Mouse (Mus musculus) adipocyte (in vitro differentiated cells): ENCODE measurements around the gene Dhx34.

ENCODE experiments used
- DNase-seq: peaks from one replicate; pipeline ENCODE4 v3.0.0-alpha.2; 2016; ENCODE audit warnings: low spot score

Gene Dhx34

DNA sequence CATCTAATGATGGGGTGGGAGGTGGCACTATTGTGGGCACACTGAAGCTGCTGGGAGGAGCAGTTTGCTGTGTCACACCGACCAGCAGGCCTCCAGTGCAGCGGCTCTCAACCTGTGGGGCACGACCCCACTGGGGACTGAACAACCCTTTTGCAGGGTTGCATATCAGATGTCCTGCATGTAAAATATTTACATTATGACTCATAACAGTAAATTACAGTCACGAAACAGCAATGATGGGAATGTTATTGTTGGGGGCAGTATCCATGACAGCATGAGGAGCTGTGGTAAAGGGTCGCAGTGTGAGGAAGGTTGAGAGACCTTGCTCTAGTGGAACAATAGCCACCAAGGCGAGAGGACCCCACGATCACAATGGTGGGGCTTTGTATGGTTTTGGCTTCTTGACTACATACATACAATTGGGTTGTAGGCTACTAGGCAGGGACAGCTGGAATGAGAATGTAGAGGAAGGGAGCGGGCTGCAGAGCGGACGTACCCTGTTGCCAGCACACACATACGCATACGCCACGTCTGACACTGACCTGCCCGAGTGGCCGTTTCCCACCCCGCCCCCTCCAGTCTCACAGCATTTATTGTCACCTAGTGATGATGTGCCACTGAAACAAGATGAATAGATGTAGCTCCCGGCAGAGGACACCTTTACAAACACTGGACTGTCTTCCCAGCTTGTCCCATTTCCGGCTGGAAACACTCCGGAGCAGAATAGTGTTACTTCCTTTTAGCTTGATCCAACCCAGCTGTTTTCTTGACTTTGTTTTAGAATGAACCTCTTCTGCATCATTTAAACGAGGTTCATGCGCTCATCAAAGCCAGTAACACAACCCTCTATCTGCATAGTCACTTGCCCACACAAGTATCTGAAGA is 12.8 kb downstream of the Dhx34 start:
- DNase-seq: no peak

DNA sequence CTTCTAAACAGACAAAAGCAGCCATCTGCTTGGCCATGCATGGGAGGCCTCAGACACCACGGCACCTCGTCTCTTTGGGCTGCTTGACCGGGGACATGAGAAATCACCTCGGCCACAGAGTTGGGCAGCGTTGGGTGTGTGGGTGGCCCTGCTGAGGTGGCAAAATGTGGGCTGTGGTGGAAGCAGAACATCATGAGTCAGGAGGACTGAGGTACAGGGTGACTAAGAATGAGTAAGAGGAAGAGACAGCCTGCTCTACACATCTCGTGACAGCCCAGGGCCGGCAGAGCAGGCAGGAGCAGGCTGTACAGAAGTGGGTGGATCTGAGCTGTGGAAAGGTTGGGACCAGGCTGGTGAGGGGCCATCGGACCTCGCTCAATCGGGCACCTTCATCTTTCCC is 14.3 kb downstream of the Dhx34 start:
- no peak for DNase-seq

DNA sequence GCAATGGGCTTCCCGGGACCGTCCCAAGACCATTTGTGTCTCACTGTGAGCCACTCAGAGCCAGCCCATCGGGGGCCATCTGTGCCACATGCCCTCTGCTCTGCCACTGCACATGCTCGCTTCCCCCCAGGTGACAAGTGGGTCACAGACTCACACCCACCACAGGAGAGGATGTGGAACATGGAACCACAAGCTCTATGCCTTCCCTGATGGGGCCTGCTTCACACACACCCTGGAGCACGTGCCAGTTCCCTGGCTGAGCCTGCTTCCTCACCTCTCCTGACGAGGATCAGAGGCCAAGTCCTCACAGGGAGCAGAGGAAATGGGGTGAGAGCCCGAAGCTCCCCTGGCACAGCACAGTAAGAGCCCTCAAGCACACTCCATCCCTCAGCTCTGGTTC is 14.8 kb downstream of the Dhx34 start:
- DNase-seq: no peak

DNA sequence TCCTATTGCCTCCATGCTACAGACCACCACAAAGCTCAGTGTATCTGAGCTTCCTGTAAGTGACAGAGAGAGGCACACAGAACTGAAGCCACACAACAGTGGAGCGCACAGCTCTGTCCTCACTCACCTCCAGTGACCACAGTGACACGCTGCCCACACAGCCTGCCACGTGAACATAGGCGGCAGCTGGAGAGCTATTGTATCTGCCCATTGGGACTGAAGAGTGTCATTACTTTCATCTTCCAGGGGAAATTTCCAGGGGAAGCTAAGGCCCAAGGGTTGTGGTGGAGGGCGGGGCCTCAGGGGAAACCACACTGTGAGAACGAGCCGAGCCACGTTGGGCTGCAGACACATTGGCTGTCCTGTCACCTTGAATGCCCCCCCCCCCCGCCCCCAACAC is 17.0 kb downstream of the Dhx34 start:
- no peak for DNase-seq

DNA sequence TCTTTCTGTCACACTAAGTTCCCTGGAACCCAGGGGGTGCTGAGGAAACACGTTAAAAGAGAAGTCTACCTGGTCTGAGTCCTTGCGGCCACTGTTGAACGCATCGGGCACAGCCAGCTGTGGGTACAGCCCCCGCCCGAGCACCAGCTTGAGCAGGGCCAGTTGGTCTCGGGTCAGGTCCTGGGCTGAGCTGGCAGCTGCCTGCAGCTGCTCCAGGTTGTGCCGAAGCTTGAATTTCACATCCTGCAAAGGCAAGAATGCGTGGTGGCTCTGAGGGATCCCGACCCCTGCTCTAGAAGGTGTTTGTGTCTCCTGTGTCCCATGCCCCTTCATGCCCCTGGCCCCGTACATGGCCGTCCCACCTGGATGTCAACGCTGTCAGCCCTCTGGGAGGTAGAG is 18.3 kb downstream of the Dhx34 start:
- no peak for DNase-seq

DNA sequence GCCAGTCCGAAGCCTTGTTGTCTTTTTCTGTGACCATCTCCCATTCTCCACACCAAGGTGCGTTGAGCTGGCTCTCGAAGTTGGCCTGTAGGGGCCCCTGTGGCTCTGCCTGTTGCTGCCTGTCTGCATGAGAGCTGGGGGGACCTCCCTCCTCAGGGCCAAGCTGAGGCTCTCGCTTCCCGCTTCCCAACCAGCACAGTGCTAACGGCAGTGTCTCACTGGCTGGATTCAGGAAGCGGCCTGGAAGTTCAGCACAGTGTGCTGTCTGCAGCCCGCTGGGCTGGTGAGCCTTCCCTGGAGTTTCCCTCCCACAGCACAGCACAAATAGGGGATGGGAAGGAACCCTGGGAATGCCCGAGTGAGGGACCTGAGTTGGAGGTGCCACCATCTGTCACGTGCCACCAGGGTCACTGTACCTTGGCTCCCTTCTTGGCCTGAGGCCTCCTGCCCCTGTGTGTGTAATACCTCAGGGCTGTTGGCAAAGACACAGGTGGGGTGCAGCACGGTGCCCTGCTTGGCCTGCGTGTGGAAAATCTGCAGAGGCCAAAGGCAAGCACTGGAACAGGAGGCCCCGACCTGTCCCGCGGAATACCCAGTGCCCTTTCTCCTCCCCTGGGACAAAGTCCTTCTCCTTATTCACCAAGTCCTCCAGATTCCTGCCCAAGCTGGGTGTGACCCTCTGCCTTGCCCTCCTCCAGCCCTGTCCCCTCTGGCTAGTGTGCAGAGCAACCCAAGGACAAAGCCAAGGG is 18.9 kb downstream of the Dhx34 start:
- no peak for DNase-seq

DNA sequence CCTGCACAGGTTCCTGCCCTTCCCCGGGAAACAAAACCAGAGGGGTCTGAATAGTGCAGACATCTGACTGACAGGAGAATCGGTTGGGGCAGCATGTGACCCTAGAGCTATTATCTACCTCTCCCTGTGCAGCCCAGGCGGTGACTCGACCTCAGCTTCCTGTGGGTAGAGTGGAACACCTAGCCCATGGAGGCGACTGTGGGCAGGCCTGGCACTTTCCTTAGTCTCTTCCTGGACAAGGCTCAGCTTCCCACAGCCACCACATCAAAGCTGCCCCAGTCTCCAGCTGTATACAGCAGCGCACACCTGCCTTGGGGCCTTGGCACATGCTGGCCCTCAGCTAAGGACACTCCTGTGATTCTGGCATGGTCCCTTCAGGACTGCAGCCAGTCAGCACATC is 20.7 kb downstream of the Dhx34 start:
- no peak for DNase-seq

DNA sequence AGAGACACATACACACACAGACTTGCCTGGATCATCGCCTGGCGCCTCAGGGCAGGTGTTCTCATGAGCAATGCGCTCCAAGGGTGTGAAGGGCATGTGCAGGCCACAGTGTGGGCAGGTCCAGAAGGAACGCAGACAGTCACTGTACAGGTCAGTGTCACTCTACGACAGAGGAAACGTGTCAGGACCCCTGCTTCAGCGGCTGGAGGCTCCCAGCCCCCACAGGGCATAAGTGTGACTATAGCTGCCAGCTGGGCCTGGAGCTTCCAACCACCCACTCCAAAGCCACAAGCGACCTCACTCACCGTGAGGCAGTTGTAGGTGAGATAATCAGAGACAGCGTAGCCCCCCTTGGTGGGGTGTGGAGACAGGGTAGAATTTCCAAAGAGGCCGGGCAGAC is 23.3 kb downstream of the Dhx34 start:
- no peak for DNase-seq

DNA sequence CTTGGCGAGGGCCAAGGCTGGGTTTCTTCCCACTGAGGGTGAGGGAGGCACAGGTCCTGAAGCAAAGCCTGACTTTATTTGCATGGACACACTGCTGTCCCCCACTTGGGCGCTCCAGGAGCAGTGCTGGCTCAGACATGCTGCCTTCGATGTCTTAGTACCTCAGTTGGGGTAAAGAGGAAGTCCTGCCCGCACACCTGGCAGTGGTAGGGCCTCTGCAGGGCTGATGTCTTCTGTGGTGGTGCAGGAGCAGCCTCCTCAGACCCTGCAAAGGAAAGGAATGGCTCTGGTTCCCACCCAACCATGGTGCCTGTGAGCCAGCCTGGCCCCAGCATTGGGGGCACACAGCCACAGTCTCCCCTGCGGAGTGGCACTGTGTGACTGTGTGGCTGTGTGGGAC is 24.7 kb downstream of the Dhx34 start:
- no peak for DNase-seq

DNA sequence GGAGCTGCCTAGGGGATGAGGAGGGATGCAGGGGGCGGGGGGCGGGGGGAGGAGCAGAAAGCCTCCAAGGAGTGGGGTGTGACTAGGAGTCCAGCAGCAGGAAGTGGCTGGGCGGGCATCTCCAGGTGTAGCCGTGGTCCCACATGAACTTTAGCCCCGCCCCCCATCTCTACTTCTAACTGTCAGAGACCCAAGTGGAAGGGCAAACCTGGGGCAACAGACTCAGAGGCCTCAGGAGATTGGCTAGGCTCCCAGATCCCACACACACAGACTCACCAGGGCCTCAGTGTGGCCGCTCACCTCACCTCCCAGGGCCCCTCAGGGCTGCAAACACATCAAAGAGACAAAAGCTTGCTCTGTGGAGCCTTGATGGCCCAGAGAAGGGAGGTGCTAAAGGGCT is 25.2 kb downstream of the Dhx34 start:
- DNase-seq: no peak

DNA sequence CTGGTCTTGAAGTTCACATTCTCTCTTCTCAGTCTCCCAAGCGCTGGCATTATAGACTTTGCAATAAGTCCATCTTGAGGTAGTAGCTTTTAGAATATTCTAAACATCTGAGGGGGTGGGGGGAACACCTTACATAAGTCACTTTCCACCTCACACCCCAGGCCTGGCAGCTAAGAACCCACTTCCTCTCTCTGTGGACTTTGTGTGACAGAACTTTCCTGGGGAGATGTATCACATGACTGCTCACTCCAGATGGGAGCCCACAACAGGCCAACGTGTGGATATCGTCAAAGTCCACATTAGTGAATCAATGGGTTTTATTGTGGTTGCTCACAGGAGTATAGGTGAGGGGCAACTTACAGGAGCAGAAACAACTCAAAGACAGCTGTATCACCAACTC is 28.1 kb downstream of the Dhx34 start:
- DNase-seq: no peak

DNA sequence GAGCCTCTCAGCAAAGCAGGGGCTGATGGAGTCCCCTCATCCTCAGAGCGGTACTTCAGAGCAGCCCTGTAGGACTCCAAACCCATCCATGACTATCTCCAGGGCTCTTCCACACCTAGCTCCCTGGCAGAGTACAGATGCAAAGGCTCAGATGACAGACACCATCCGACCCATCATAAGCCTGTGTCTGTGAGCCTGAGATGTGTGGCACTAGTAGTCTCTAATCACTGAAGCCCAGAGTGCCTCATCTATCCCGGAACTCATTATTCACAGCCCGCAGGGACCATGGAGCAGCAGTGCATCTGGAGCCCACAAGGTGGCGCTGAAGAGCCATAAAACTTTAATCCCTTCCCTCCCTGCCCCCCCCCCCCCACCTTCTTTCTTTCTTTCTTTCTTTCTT is 29.5 kb downstream of the Dhx34 start:
- DNase-seq: peak; percentile 78

DNA sequence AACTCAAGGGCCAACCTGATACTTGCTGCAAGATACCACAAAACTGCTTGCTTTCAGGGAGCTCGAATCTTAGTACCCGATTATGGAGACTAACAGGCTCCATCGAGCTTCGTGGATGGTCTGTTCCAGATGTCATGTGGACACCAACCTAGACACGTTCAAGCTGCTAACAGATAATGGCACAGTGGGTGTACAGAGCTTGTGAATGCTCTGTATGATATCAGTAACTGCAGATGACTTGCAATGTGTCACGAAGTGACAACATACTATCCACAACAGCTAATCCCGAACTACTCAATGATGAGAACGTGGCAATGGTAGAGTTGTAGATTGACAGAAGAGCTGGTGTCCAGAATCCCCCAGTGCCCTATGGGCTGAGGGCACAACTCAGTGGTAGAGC is 34.3 kb downstream of the Dhx34 start:
- DNase-seq: no peak

DNA sequence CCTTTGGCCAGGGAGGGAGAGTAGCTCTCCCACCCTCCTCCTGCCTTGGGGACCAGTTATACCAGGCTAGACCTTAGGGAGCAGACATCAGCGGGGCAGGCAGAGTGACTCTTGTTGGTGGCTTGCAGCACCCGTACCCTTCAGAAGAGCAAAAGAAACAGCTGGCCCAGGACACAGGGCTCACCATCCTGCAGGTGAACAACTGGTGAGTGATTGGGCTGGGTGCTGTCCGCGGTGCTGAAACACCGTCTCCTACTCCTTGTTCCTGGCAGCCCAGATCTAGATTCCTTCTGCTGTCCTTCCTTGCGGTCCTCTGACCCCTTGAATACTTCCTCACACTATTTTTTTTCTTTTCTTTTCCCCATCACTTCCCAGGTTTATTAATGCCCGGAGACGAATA is 38.2 kb downstream of the Dhx34 start:
- DNase-seq: peak; percentile 40

DNA sequence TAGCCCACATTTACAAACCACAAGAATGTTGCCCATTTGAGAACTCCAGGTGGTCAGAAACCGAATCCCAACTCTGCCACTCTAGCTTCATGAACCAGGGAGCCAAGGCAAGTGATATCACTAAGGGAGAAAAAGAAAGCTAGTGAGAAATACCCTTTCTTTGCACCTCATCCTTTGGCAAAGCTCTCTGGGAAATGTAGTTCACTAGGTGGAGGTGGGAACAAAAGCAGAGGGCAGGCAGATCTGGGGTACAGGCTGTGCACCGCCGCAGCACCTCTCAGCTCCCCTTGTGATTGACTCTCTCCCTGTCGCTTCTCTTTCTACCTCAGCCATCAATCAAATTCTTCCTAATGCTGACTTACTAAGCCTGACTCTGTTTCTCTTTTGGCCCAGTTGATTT is 43.7 kb downstream of the Dhx34 start:
- DNase-seq: no peak

DNA sequence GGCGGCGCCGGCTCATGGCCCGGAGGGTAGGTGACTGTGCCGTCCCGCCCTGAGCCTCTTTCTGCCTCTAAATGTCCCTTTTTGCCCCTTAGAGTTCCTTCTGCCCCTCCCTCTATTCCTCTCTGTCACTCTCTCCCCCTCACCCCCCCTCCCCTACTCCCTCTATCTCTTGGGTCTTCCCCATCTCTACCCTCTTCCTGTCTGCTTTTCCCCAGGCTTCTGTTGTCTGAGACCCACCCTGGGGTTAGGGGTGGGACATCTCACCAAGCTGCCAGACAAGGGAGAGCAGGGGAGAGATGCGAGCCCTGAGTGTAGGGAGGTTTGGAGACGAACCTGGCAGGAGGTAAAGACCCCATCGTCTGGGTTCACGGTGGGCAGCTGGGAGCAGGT is 46.3 kb downstream of the Dhx34 start:
- DNase-seq: no peak

DNA sequence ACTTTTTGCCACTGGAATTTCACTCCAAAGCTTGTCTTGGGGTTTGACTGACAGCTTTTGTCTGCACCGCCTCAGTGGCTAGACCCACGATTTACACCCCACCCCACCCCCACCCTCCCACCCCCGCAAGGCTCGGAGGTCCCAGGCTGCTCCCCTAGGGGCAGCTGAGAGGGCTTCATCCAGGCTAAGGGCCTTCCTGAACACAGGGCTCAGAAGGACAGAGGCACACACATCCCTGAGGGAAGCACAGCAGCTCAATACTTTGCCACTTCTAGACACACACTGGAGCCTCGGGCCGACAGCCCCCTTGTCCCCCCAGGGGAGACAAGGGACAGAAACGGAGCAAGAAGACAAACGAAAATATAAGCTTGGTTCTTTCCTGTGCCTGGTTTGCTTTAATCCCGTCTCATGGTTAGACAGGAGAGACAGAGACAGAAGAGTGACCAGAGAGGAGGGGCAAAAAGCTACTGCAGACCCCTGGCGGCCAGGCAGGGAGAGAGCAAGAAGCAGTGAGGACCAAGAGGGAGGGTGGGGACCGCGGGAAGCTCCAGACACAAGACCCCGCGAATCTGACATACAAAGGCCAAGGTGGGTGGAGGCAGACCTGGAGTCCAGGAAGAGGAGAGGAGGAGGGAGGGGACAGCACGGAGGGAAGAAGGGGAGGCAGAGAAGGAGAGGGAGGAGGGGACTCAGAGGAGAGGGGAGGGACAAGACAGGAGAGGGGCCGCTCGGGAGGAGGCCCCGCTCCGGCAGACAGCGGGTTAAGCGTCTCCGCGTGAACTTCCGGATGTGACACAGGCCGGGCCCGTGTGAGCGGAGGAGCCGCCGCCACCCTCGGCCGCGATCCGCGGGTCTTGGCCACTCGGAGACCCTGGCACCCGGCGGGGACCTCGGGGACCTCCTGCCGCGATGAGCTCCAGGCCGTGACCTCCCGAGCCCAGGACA is 47.0 kb downstream of the Dhx34 start, which contains the start of gene Meis3:
Gene Meis3 (plus strand): TSS at position 494 of the 945 bp plus-strand sequence.
- peak; percentile 47 for DNase-seq

DNA sequence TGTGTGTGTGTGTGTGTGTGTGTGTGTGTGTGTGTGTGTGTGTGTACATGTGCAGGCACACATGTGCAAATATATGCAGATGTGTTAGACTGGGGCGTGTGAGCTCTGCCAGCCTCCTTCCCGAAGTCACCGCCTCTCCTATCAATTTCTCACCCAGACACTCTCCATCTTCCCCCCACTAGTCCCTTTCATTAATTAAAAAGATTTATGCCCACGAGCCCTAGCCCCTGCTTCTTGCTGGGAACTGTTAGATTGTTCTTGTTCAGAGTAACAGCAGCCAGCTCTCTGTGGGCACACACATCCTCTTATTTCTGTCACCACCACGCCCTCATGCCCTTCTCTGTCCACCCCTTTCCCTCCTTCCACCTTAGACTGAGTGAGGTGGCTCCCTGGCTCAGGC is 48.7 kb downstream of the Dhx34 start:
- DNase-seq: no peak

DNA sequence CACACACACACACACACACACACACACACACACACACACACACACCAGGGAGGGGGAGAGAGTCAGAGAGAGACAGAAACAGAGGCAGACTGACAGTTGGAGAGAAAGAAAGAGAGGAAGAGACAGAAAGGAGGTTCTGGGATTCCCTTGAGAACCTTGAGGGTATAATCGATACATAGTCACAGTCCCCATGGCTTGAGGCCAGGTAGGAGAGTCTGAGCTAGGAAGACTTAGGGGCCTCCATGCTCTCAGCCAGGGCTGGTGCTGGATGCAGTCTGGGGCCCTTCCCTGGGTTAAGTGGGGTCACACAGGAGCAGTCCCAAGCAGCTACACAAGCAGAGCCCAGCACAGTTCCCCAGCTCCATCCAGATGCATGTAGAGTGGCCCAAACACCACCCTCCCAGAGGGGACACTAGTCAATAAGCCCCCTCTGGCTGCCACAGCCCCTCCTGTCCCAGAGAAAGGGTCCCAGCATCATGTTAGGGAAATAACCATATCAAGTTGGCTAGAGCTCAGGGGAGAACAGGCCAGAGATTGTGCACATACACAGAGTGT is 49.2 kb downstream of the Dhx34 start:
- no peak for DNase-seq

DNA sequence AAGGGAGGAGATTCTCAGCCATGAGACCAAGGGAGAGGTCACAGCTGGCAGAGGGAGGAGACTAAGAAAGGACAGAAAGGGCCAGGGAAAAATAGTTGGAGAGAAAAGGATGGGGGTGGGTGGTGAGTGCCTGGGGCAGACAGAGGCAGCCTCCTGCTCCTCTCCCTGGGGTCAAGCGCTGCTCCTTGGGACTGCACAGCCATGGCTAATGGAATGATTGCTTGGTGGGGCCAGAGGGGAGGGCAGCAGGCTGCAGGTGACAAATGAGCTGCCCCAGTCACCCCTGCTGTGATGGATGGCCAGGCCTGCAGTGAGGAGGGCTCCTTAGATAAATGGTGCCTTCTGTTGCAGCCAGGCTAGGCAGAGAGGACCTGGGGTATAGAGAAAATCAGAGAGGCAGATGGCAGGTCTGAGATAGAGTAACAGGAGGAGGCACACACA is 49.7 kb downstream of the Dhx34 start:
- peak; percentile 51 for DNase-seq

DNA sequence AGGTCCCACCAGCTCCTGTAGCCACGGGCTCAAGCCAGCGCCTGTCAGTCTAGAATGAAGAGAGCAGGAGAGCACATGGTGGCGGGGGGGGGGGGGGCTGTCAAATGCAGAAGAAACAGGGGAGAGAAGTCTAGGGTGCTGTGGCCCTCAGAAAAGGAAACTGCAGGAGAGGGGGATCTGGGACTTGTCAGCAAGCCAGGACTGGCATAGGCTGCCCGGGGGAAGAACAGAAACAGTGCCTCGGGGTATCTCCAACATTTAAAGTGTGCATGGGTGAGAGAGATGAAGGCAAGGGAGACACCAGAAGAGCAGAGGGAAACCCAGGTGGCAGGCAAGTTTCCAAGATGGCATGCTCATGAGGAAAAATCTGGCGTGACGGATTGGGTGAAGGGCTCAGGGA is 59.8 kb downstream of the Dhx34 start:
- no peak for DNase-seq

DNA sequence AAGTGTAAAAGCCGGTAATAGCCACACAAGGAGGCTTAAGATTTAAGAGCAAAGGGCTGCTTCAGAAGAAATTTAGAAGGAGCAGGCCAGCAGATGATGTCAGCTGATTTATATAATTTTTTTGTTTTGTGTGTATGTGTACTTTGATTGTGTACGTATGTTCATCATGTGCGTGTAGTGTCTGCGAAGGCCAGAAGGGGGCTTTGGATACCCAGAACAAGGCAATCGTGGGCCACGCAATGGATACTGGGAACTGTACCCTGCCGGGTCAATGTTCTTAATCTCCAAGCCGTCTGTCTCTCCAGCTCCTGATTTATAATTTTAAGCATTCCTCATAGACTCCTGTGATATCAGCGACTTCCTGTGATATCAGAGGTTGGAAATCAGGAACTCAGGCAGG is 60.5 kb downstream of the Dhx34 start:
- no peak for DNase-seq
